Mouse (Mus musculus) small intestine, adult 2 months (tissue): Measurements from ENCODE around the gene Acap2.

Experiments
- CTCF ChIP-seq: fragments of 200-500 bp; IDR thresholded peaks from 2 replicates; pipeline ENCODE4 v1.5.1; 2012; ENCODE audit warnings: low read depth, mild to moderate bottlenecking, control low read depth, inconsistent platforms, low read length, moderate library complexity, mixed read lengths; ENCODE audit not compliant: insufficient replicate concordance, insufficient read length; ENCODE audit errors: extremely low read depth
- POLR2A ChIP-seq: fragments of 200-500 bp; IDR thresholded peaks from 2 replicates; pipeline ENCODE4 v1.6.1; 2012; ENCODE audit warnings: low read depth, mild to moderate bottlenecking, control low read depth, inconsistent platforms, low read length, moderate library complexity

DNA sequence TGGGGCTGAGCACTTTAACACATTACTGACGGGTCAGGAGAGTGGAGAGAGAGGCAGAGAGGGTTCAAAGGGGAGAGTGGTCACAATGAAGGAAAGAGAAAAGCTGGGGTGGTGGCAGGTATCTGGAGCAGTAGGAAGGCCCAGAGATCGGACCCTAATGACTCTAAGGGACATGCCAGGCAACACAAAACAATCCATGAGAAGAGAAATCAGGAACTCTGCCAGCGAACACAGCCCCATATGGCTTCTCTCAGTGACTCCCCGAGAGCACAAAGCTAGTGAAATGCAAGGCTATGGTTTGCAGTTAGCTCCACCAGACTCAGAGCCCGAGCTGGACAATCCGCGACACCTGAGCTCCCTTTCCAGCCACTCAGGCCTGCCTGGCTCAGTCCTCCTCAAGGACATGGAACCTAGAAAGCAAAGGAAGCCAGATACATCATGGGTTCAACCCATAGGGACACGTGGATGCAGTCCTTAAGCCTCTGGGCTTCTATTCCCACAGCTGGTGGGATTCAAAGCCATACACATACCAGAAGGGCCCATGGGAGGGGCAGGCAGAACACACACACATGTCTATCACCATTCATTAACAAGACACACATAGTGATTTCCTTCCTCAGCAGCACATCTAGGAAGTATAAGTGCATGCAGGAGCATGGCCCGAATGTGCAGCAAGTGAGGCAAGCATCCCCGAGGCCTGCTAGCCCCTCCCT, 153.7 kb downstream of the Acap2 start:
- no peak for TF ChIP-seq CTCF
- TF ChIP-seq POLR2A, result no peak
